Mouse (Mus musculus): ENCODE measurements around the gene Atg2b.

- TF ChIP-seq MYOD1 (IDR thresholded peaks at IDR 0.05; ENCODE audit: control insufficient read depth in 1 of 3, insufficient read length in 2 of 3, low read depth in 2 of 3) = no peak
- no peak for TF ChIP-seq POLR2A (IDR thresholded peaks at IDR 0.05; ENCODE audit: insufficient read length, low read depth)
- no peak for TF ChIP-seq POLR2AphosphoS2 (IDR thresholded peaks at IDR 0.05; ENCODE audit: insufficient read length, low read depth)
Measured at GRCm38 (mm10) chr12:105687416-105687815, 2.4 kb upstream of the Atg2b start.
